Mouse (Mus musculus) thymus, postnatal 25 days (tissue): ENCODE results near the gene Fcgr4.
"Not testable (repeated sequence)": the region's sequence is repeated elsewhere in the genome, so short reads cannot be mapped to it uniquely, and the experiment has no call there.

Source experiments
- DNase-seq: peaks from one replicate; pipeline ENCODE4 v3.0.0; 2022

Gene Fcgr4

DNA sequence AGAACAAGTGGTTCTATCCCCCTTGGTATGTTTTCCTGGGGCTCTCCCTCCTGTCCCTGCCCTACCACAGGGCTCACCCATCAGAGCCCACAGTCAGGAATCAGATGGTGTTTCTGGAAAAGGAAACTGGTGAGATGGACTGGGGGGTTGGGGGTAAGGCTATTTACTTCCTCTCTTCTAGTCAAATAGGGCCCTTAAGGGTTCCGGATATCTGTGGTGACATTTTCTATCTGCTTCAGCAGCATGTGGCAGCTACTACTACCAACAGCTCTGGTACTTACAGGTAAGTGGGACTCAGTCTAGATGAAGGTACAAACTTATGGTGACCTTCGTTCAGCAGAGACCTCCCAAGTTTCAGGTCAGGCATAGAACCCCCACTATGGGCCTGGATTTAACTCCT, at the start of gene Fcgr4:
TSS of gene Fcgr4 (plus strand) at position 184 of the 400 bp plus-strand sequence.
- DNase-seq = no peak

DNA sequence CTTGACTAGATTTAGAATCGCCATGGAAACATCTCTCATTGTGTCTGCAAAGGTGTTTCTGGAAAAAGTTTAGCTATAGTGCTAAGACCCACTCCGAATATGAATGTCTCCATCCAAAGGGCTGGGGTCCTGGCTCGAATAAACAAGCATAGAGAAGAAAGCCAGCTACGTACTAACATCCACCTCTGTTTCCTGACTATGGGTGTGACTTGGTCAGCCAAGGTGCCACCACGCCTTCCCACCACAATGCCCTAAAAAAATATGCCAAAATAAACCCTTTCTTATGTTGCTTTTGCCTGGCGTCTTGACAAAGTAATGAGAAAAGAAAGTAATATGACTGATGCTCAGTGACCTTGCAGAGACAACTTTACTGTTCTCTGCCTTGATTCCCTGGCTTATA, 46.2 kb upstream of the Fcgr4 start:
- no peak for DNase-seq

DNA sequence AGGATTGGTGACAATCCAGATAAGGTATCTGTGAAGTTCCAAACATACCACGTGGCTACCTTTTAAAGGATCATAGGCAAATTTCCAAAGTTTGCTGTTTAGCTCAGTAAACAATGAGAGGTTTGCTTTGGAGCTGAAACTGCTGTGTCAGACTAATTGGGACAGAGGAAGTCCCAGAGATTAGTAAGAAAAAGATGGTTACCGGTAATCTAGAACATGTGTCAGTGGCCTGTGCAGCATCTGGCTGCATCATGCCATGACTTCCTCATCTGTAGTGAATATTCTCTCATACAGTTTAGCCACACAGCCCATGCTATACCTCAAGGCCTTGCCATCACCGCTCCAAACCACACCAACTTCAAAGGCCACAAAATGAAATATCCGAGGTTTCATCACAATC, 45.8 kb upstream of the Fcgr4 start:
- no peak for DNase-seq

DNA sequence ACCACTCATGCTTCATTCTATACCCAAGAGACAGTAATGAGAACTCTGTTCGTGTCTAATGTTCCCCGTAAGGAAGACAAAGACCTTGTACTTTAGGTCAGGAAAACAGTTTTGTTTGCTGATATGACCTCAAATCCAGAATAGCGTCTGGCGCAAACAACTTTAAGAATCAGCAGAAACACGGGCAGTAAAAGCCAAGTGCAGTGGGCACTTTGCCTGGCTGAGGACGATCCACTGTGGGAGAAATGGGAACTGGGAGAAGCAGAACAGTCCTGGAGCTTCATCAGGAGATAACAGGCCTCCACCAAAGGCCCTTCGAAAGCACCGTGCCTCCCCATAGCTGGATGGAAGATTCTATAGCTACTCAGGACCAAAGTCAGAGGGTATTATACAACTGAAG, 44.5 kb upstream of the Fcgr4 start:
- no peak for DNase-seq

DNA sequence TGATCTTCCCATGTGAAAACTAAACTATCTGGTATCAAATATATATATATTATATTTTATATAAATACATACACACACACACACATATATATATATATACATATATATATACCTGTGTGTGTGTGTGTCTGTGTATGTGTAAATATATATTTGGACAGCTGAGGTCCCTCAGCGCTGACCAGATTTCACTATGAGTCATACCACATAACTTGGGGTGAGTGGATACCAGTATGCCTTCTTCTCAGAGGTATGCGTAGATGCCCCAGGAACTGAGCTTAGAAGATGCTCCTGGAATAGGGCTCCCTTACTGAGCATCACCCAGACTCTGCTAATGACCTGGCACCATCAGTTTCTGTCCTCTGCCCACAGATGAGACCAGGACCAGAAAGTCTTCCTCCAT, 44.0 kb upstream of the Fcgr4 start:
- no peak for DNase-seq

DNA sequence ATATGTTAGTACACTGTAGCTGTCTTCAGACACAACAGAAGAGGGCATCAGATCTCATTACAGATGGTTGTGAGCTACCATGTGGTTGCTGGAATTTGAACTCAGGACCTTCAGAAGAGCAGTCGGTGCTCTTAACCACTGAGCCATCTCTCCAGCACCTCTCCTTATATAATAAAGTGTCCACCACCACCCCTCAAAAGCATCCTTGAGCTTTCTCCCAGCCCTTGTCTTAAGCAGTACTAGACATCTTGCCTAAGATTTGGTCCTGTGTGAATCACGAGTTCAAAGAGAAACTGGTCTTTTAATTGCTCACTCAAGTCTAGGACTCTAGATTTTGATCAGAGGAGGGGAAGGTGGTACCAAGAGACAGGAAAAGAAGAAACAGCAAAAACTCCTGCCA, 43.4 kb upstream of the Fcgr4 start:
- DNase-seq = not testable (repeated sequence)

DNA sequence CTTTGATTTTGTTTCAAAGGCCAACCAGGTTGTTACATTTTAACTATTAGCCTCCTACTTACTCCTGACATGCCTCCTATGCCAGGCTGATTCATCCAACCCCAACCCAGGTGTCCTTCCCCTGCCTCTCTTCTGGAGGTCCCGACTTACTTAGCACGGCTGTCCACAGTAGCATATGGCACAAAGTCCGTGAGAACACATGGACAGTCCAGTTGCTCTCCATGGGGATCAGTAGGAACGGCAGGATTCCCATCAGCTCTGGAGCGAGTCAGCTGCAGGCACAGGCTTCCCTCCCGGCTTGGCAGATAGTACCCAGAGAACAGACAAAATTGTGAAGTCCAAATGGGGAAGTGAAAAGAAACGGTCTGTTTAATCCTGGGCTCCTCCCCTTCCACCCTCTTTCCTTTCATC, 43.0 kb upstream of the Fcgr4 start:
- DNase-seq = no peak

DNA sequence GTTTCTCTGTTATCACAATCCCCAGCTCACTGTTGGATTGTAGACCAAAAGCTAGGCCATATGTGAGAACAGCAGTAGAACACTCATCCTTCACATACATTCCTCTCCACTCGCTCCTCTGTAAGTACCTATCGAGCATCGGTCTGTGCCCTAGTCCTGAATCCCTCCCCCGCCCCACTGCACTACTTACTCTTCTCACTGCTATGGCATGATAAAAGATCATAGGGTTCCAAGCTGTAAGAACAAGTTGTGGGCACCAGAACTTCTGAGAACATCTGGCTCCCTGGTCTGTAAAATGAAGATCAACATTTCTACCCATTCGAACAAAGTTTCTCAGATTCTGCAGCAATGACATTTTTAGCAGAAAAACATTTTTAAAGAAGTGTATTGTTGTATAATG, 42.3 kb upstream of the Fcgr4 start, which contains the start of gene Fcgr2b:
TSS of gene Fcgr2b (minus strand) at position 101 of the 400 bp plus-strand sequence.
- DNase-seq = no peak

DNA sequence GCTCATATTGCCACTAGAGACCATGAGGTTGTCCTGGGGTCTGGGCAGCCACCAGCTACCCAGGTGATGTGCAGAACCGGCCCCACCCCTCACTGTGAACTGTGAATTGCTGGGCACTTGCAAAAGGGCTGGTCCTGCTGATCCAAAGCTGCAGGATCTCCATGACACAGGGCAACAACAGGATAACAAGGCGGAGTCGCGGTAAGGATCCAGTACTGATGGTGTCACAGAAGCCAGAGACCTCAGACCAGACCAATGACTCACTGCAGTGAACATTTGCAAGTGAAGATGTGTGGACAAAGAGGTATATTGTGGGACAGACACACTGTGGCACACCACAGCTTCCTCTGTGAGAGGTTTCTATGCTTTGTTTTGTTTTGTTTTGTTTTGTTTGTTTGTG, 40.1 kb upstream of the Fcgr4 start:
- DNase-seq = no peak

DNA sequence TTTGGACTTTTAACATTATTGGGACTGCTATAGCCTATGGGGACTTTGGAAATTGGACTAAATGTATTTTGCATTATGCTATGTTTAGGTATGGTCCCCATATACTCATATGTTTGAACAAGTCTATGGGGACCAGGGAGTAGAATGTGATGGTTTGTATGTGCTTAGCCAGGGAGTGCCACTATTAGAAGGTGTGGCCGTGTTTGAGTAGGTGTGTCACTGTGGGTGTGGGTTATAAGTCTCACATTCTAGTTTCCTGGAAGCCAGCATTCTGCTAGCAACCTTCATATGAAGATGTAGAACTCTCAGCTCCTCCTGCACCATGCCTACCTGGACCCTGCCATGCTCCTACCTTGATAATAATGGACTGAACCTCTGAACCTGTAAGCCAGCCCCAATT, 37.0 kb upstream of the Fcgr4 start:
- not testable (repeated sequence) for DNase-seq

DNA sequence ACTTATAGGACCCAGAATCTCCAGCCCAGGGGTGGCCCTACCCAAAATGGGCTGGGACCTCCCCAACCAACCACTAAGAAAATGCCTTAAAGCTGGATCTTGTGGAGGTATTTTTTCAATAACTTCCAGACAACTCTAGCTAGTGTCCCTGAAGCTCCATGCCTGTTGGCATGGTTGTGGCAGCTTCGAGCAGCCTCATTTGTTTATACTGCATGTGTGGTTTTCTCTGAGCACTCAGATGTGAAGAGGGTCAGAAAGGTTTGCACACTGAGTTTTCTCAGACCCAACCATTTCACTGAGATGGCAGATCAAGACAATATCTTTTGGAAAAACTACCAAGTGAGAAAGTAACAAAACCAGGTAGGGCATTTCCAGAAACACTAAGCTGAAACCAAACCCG, 36.4 kb upstream of the Fcgr4 start:
- no peak for DNase-seq

DNA sequence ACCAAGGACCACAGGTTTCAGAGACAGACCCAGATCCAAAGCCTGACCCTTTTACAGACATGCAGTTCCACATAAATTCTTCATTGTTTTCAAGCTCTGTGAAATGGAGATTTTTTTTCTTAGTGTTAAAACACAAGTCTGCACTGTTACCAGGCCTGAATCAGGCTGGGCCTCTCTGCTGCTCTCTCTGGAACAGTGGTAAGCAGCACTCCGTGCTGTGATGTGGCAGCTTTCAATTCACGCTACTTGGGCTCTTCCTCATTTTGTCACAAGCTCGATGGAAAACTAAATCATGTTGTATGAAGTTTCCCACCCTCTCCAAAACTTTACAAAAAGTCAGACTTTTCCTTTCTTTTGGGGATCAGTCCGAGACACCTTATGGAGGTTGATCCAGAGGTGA, 35.7 kb upstream of the Fcgr4 start:
- DNase-seq = no peak

DNA sequence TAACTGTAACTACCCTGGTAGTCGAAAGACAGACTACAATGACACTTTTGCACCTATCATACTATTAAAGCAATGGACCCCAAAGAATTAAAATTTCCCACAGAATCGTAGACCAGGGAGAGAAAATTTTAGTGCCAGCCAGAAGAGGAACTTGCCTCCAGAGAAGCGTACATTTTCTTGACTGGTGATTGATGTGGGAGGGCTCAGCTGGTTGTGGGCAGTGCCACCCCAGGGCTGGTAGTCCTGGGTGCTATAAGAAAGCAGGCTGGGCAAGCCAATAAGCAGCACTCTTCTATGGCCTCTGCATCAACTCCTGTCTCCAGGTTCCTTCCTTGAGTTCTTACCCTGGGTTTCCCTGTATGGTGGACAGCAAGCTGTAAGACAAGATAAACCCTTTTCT, 33.6 kb upstream of the Fcgr4 start:
- no peak for DNase-seq

DNA sequence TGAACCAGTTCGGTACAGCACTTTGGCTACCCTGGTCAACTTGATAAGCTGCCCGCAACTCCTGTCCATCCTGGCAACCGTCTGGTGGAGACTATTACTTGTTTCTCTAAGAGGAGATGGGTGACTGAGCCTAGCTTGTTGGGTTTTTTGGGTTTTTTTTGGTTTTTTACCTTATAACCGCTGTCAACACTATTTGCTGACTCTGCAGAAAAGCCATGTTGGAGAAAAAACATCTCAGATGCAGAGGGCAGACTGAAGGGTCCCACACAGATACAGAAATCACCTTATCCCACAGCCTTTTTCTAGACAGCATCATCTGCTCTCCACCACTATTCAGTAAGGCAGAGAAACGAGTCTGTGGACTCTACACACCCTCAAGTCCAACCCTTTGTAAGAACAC, 32.9 kb upstream of the Fcgr4 start:
- DNase-seq = no peak

DNA sequence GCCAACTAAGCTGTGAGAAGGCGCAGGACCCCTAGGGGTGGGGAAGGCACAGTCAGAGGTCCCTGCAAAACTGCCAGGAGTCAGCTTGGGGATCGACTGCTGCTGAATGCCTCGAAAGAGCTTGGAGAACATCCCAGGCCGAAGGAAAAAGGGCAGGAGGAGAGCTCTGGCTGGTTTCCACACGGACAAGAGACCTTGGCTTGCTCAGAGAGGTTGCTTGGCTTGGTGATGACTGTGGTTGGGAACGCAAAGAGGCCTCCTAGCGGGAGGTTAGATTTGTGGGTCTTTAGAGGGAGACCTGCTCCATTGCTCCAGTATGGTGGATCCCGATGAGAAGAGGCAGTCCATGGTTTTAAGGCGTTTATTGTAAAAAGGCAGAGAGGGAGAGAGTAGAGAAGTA, 29.1 kb upstream of the Fcgr4 start:
- no peak for DNase-seq

DNA sequence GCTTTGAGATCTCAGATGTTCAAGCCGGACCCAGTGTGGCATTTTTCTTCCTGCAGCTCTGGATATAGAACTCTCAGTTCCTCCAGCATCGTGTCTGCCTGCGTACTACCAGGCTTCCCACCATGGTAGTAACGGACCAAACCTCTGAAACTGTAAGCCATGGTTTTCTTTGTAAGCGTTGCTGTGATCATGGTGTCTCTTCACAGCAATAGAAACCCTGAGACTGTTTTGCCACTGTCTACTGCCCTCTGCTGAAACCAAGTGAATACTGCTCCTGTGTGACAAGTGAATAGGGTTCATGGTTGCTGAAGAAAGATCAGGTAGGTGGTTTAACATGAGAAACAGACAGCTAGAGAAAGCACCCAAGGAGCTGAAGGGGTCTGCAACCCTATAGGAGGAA, 26.2 kb upstream of the Fcgr4 start:
- DNase-seq = peak; percentile 22

DNA sequence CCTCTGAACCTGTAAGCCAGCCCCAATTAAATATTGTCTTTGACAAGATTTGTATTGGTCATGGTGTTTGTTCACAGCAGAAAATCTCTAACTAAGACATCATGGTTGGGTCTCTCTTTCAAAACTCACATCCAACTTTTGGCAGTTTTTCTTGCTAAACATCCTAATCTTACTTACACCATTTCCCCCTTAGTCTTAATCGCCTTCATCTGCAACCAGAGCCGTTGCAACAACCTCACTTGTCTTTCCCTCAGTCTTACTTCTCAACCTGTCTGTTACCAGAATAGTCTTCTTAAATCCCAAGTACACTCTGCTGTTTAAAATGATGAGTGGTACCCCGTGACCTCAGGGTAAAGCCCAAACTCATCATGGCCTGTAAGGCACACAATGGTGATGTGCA, 22.7 kb upstream of the Fcgr4 start:
- DNase-seq = no peak

DNA sequence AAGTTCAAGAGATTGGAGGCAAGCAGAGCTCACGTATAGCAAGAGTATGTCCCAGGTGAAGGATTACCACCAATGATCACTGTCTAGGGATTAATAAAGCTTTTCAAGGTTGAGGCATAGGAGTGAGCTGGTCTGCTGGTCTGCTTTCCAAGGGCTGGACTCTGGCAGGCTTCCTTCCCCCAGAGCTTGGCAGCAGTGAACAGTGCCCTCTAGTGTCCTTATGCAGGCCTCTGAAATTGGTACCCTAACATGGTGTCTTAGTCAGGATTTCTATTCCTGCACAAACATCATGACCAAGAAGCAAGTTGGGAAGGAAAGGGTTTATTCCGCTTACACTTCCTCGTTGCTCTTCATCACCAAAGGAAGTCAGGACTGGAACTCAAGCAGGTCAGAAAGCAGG, 22.0 kb upstream of the Fcgr4 start:
- DNase-seq = peak; percentile 55

DNA sequence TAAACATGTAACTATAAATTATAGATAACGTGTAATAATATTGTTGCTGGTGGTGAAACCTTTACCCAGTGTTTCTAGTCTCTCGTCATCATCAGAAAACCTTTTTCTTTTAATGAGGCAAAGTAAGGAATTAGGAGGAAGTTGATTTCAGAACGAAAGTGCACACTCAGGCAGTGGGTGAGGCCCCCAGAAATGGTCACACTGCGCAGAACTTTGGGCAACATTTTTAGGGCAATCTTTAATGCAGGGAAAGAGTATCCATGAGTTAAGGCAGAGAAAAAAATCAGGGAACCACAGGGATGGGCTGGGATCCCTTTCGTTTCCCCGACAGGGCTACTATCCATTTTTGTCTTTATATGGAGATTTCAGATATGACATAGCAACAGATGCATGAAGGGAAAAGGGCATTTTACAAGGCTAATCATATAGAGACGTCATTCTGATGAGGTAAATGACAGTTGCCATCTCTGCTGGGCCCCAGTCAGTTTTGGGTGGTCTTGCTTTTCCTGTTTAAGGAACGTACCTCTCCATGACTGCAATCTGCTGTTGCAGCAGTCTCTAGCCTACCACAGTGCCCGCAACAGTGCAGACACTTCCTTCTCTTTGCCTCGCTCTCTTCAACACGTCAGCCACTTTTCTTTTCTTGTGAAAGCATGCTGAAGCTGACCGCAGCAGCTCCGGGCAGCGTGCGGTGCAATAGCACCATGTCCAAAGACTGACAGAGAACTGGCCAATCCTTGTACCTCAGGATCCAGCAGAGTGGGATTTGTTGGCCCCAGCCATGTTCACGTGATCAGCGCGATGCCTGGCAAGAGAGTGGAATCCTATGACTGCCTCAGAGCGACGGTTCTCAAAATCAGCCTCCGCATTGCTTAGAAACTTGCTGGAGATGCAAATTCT, 20.7 kb upstream of the Fcgr4 start:
- DNase-seq = peak; percentile 34

DNA sequence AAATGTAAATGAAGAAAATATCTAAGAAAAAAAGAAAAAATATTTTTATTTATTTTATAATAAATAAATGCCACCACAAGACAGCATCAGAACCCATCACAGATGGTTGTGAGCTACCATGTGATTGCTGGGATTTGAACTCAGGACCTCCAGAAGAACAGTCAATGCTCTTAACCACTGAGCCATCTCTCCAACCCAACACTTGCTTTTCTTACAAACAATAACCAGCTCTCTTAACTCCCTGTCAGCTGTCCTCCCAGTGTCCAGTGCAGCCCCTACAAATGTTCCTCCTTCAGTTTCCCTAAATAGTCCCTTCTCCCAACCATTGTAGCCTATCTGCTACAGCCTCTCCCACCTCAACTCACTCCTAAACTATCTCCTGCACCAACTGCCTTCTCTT, 18.9 kb upstream of the Fcgr4 start:
- DNase-seq = no peak

DNA sequence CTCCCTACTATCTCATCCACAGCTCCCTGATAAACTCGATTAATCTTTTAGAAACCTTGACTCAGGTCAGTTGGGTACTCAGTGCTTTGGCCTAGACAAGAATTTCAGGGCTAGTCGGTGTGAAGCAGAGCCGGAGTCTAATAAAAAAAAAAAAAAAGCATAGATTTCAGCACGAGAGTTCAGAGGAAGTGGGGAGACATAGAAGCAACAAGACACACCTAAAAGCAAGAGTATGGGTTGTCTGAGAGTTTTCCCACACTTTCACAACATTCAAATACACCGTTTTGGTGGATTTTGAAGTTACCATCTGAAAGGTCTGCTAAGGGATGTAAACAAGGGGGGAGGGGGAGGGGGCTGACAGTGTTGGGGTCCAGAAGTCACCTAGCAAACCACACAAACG, 13.6 kb upstream of the Fcgr4 start:
- no peak for DNase-seq

DNA sequence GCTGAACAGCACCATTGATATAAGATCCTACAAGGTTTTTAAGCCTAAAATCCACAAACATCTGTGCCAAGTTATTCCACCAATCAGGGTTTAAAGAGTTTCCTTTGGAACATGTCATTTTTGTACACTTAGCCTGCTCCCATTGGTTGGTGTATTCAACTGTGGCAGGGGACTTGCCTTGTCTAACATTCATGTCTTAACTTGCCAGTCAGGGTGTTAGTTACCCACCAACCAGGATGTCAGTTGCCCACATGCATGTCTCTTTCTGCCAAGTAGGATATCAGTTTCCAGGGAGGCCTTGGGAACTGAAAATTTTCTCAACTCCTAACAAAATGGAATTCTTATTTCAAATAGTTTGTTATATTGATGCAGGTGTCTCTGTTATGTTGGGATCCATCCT, 13.1 kb upstream of the Fcgr4 start:
- no peak for DNase-seq

DNA sequence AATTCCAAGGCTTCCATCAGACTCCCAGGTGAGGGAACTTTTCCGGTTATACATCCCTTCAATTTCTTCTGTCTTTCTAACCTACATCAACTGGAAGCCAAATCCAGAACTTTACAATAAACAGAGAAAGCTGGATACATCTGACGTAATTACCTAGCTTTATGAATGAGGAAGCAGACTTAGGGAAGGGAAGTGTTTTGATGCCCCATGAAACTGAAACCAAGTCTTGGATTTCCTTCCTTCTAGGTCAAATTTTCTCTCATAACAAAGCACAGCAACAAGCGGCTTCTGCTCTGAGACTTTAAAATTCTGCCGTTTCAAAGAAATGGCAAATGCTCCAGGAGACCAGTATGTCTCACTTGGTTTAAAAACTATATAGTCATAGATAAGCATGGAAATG, 12.4 kb upstream of the Fcgr4 start:
- DNase-seq = no peak

DNA sequence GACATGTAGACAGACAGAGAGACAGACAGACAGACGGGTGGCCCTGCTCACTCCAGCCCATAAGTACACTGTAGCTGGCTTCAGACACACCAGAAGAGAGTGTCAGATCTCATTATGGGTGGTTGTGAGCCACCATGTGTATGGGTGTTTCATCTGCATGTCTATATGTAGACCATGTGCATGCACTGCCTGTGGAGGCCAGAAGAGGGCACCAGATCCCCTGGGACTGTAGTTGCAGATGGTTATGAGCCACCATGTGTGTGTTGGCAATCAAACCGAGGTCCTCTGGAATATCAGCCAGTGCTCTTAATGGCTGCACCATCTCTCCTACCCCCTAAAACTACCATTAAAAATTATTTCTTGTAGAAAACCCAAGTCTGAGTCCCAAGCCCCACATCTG, 11.8 kb upstream of the Fcgr4 start:
- DNase-seq = peak; percentile 30

DNA sequence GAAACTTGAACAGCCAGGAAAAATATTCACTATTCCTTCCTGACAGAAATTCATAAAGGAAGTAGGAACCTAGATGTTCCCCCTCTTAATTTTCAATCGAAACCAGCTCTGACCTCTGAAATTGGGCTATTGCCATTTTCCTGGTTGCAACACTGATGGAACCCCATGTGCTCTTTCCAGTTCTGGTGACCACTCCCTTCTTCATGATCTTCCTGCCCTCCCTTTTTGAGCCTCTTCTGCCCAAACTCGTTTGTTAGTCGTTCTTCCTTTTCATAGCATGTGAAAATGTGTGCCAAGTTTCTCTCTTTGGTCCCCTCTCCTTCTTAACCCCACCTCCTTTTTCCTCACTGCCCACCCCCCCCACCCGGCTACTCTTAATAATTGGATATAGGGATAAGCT, 7.0 kb upstream of the Fcgr4 start:
- no peak for DNase-seq
